Mouse (Mus musculus) liver, adult 2 months (tissue): ENCODE measurements around the gene Ap1b1.

Source experiments
- CTCF ChIP-seq: fragments of 200-500 bp; IDR thresholded peaks from 2 replicates; pipeline ENCODE4 v1.5.1; 2011; ENCODE audit warnings: low read depth, low read length, control low read depth
- POLR2A ChIP-seq: fragments of 200-500 bp; IDR thresholded peaks from 2 replicates; pipeline ENCODE4 v1.6.1; 2011; ENCODE audit warnings: low read length, control low read depth; ENCODE audit not compliant: insufficient read depth; ENCODE audit errors: extremely low read depth

- no peak for TF ChIP-seq CTCF
- no peak for TF ChIP-seq POLR2A
Observed at GRCm38 (mm10) chr11:5057856-5058641, 71.4 kb downstream of the Ap1b1 start, which contains the start of gene Rasl10a.
